Mouse (Mus musculus): ENCODE measurements around the gene Gimap4.

GRCm38 (mm10) chr6:48641391-48641790, 43.0 kb upstream of the Gimap4 start:
- TF ChIP-seq POLR2A (IDR thresholded peaks at IDR 0.05; ENCODE audit: low read depth, low read length) = no peak
- TF ChIP-seq CTCF (IDR thresholded peaks at IDR 0.05; ENCODE audit: extremely low read depth, insufficient read depth, insufficient read length, insufficient replicate concordance) = no peak
